Mouse (Mus musculus) liver, embryonic 13.5 days (tissue): ENCODE results near the gene Cxxc4. TPM values are rescaled to one million over a fixed set of nuclear protein-coding genes. Genes with fewer than 3 reads are reported as not detected.

Source experiments
- ATAC-seq: fragments of 200-750 bp; cut with Nextera tagmentation; 2 replicates; pipeline ENCODE4 v1.8.0; 2017; ENCODE audit warnings: low read depth, mild to moderate bottlenecking, moderate number of reproducible peaks, moderate library complexity
- DNase-seq: peaks from one replicate; pipeline ENCODE4 v3.0.0; 2022
- H3K27ac ChIP-seq: fragments of 300-500 bp; sonication (generic); 2 replicates; pipeline ENCODE4 v1.5.1; 2015; ENCODE audit warnings: moderate library complexity, mild to moderate bottlenecking, inconsistent platforms
- H3K27me3 ChIP-seq: fragments of 300-500 bp; sonication (generic); 2 replicates; pipeline ENCODE4 v1.6.1; 2015; ENCODE audit warnings: mild to moderate bottlenecking, inconsistent platforms
- H3K36me3 ChIP-seq: fragments of 300-500 bp; sonication (generic); 2 replicates; pipeline ENCODE4 v1.6.1; 2015; ENCODE audit warnings: mild to moderate bottlenecking, inconsistent platforms
- H3K4me1 ChIP-seq: fragments of 300-500 bp; sonication (generic); replicated peaks from 2 replicates; pipeline ENCODE4 v1.6.1; 2015; ENCODE audit warnings: inconsistent platforms
- H3K4me2 ChIP-seq: fragments of 300-500 bp; sonication (generic); 2 replicates; pipeline ENCODE4 v1.6.1; 2015; ENCODE audit warnings: inconsistent platforms, mild to moderate bottlenecking, moderate library complexity
- H3K4me3 ChIP-seq: fragments of 300-500 bp; sonication (generic); replicated peaks from 2 replicates; pipeline ENCODE4 v1.5.1; 2015; ENCODE audit warnings: mild to moderate bottlenecking, inconsistent platforms
- H3K9ac ChIP-seq: fragments of 300-500 bp; sonication (generic); 2 replicates; pipeline ENCODE4 v1.6.1; 2015; ENCODE audit warnings: mild to moderate bottlenecking, inconsistent platforms
- H3K9me3 ChIP-seq: fragments of 300-500 bp; sonication (generic); replicated peaks from 2 replicates; pipeline ENCODE4 v1.6.1; 2016; ENCODE audit warnings: inconsistent platforms
- WGBS: fragments of 180-500 bp; shearing (Covaris S2); methylation state at CpG from one replicate; pipeline ENCODE4 v1.1.7; 2015; ENCODE audit not compliant: insufficient replicate concordance; 5-methylcytosine and 5-hydroxymethylcytosine counted together
- microRNA counts: library from miRNA; unstranded; fragments of <30 nt; microRNA quantifications from one replicate; lab custom pipeline; 2016
- microRNA-seq: library from miRNA; unstranded; fragments of <30 nt; microRNA quantifications from one replicate; pipeline ENCODE4, GENCODE M21; 2016
- polyA plus RNA-seq: library from polyadenylated mRNA; unstranded; fragments of >200 nt; fragmentation: Nextera tagmentation; extraction: Ambion mirVana; gene quantifications from 2 replicates; pipeline ENCODE4 v1.2.1, GENCODE M21; 2015

The Cxxc4 gene
- polyA plus RNA-seq, 1 experiment from 2014 or later = 0.33 TPM

DNA sequence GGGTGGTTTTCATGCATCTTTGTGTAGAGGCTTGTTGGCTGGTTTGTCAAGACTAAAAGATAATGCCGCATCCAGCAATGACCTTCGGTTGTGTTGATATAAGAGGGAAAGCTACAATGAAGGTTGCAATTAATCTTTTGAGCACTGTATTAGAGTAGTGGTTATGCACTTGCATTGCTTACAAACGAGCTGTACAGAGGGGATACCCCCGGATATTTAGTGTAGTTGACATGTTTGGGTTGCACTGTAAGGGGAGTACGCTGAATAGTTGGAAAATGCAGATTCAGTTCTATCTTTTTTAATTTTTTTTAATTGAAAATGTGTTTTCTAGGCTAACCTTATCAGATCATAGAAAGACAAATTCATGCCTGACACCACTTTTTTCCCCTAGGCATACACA lies 22.4 kb downstream of the Cxxc4 start:
- Histone ChIP-seq H3K27ac (no peak overlapping the region), H3K4me2 (no peak overlapping the region), H3K36me3 (no peaks in the 10 kb centered on the region), H3K27me3 (no peaks in the 10 kb centered on the region), H3K9me3 (no peaks in the 10 kb centered on the region), H3K4me3 (no peak overlapping the region), H3K9ac (no peak overlapping the region), H3K4me1 (no peaks in the 10 kb centered on the region)
- ATAC-seq (no peak), DNase-seq (no peak)
- 60% methylated on average over 5 of the region's 5 CpGs for WGBS

DNA sequence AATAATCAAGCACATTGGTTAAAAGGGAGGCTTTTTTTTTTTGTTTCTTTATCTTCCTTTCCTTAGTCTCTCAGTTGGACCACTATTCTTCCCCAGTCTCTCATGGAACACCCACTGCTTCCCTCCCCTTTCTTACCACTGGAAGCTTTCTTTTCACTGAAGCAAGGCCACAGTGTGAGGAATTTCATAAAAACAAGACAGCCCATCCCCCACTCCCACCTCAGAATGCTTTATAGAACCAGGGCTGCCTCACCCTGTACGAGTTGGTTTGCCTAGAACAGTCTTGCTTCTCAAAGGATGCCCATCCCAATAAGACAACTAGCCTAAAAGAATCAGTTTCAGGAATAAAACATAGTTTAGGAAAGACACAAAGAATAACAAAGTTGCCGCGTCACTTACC lies 23.0 kb downstream of the Cxxc4 start:
- ATAC-seq = no peak
- WGBS = 67% methylated on average over 3 of the region's 3 CpGs

DNA sequence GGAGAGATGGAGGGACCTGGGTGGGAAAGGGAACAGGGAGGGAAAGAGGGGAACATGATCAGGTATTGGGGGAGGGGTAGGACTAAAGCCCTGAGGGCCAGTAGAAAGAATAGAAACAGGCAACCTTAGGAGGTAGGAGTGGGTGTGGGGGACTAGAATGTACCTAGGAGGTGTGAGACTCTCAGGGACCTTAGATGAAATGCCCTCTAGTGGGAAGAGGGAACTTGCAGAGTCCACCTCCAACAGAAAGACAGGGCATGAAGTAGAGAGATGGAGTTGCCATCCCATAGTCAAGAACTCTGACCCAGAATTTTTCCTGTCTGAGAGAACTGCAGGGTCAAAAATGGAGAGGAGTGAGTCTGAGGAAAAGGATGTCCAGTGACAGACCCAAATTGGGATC lies 43.4 kb downstream of the Cxxc4 start:
- no peaks in the 10 kb centered on the region for H3K27me3 ChIP-seq
- H3K9ac ChIP-seq = no peak overlapping the region
- H3K4me2 ChIP-seq = no peak overlapping the region
- no peak overlapping the region for H3K27ac ChIP-seq
- DNase-seq = no peak
- no peaks in the 10 kb centered on the region for H3K9me3 ChIP-seq
- ATAC-seq = no peak
- H3K36me3 ChIP-seq = no peaks in the 10 kb centered on the region
- no peaks in the 10 kb centered on the region for H3K4me1 ChIP-seq
- no peak overlapping the region for H3K4me3 ChIP-seq

More for the DNA sequence above, 23.0 kb downstream of the Cxxc4 start:
- no peaks in the 10 kb centered on the region for H3K36me3 ChIP-seq
- no peaks in the 10 kb centered on the region for H3K27me3 ChIP-seq
- H3K4me1 ChIP-seq = no peaks in the 10 kb centered on the region
- H3K27ac ChIP-seq = no peak overlapping the region
- H3K4me2 ChIP-seq = no peak overlapping the region
- no peak overlapping the region for H3K9ac ChIP-seq
- no peak for DNase-seq
- H3K9me3 ChIP-seq = no peaks in the 10 kb centered on the region
- H3K4me3 ChIP-seq = no peak overlapping the region

DNA sequence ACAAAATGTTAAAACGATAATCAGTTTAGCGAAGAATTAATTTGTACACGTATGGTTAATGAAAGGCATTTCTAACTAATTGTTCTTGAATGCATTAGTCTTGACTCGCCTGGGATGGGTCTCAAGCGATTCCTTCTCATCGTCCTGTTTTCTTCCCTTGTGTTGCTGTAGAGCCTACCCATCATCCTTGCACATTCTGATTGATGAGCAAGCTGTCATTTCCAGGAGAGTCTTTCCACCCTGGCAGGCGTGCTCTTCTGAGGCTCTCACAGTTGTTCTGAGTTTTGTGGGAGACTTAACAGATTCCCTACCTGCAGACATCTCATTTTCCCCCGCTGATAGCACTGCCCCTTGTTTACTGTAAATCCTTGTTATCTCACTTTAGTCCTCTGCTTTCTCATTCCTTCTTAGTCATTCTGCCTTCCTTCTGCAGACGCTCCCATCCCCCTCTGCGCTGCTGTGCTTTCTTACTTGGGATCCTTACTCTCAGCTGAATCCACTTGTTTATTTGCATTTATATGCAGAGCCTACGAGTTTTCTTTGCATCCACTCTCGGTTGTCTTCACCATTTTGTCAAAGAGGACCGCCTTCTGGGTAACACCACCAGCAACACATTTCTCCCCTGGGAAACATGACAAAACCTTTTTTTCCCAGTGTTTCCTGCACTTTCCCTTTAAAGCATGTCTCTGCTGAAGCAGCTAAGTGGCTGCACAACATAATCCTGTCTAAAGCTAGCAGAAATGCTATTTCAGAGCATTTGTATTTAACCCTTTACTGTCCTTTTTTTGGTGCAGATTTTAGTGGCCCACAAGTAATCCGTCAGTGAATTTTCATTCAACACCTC lies 45.5 kb downstream of the Cxxc4 start:
- Histone ChIP-seq H3K4me3 (no peak overlapping the region), H3K4me2 (no peak overlapping the region), H3K9ac (no peak overlapping the region), H3K4me1 (no peaks in the 10 kb centered on the region), H3K27me3 (no peaks in the 10 kb centered on the region), H3K36me3 (no peaks in the 10 kb centered on the region), H3K9me3 (no peaks in the 10 kb centered on the region), H3K27ac (no peak overlapping the region)
- 35% methylated on average over 14 of the region's 14 CpGs for WGBS
- DNase-seq (no peak), ATAC-seq (no peak)

DNA sequence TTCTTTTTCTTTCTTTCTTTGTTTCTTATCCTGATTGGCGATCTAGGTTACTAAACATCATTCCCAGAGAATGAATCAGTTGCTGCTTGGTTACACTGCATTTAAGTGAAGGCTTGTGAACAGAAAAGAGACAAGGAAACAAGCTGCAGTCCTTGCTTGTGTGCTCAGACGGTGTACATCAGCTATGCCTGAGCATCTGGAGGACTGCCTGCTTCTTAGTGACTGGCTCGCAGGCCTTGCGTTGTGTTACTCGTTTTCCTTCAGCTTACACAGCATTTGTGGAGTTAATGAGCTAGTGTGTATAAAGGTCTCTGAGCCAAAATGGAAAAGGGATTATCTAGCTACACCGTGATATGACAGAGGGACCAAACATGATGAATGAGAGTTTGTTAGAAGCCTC lies 58.9 kb downstream of the Cxxc4 start:
- Histone ChIP-seq H3K27ac (no peak overlapping the region), H3K9ac (no peak overlapping the region), H3K9me3 (no peaks in the 10 kb centered on the region), H3K36me3 (no peaks in the 10 kb centered on the region), H3K4me1 (no peaks in the 10 kb centered on the region), H3K27me3 (no peaks in the 10 kb centered on the region), H3K4me2 (no peak overlapping the region), H3K4me3 (no peak overlapping the region)
- WGBS = 67% methylated on average over 6 of the region's 6 CpGs
- DNase-seq (no peak), ATAC-seq (no peak)

DNA sequence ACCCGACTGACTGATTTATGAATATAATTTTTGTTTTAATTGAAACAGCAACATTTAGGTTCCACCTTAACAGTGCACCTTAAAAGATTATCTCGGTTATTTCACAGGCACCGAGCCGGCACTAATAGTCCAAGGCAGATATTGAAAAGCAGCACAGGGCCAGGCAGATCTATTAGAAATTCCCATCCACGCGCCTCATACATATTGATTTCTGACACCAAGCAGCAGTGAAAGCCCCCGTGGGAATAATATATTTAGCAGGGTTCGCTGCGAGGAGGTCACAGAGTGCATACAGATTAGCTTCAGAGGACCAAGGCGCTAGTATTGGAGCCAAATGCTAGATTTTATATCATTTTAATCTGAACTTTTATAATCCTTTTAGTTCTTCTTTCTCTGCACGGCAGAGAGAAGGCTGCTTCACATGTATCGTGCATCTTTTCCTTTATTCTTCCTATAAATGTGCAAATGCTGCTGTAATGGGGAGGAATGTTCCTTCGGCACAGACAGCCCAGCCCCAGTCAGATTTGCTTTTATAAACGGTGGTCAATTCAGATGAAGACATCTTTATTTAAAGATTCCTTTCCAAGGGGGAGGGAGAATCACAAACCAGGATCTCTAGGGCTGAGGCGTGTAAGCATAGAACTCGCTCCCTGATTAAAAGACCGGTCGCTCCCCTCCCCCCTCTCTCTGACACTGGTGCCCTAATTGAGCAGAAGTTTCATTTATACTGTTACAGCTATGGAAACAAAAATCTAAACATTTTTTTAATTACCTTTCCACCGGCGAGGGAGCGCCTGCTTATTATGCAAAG lies 66.6 kb downstream of the Cxxc4 start:
- Histone ChIP-seq H3K27me3 (no peaks in the 10 kb centered on the region), H3K4me3 (no peak overlapping the region), H3K4me2 (no peak overlapping the region), H3K27ac (no peak overlapping the region), H3K36me3 (no peaks in the 10 kb centered on the region), H3K4me1 (no peaks in the 10 kb centered on the region), H3K9ac (no peak overlapping the region), H3K9me3 (no peaks in the 10 kb centered on the region)
- ATAC-seq (no peak), DNase-seq (no peak)
- WGBS = 49% methylated on average over 21 of the region's 21 CpGs

DNA sequence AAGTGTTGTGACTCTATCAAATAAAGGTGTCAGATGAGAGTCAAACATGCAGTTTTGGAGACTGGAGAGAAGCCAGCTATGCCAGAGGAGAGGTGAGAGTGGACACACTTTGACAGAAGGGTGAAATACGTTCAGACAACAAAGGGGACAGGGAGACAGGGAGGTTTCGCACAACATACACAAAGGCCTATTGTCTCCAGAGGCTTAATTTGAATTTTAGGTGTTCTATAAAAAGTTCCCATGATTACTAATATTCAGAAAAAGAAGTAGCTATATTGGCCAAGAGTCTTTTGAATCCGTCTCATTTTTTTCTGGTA lies 67.2 kb downstream of the Cxxc4 start:
- Histone ChIP-seq H3K36me3 (no peaks in the 10 kb centered on the region), H3K27me3 (no peaks in the 10 kb centered on the region), H3K4me3 (no peak overlapping the region), H3K27ac (no peak overlapping the region), H3K4me1 (no peaks in the 10 kb centered on the region), H3K9ac (no peak overlapping the region), H3K4me2 (no peak overlapping the region), H3K9me3 (no peaks in the 10 kb centered on the region)
- DNase-seq (no peak), ATAC-seq (no peak)
- 56% methylated on average over 3 of the region's 3 CpGs for WGBS

DNA sequence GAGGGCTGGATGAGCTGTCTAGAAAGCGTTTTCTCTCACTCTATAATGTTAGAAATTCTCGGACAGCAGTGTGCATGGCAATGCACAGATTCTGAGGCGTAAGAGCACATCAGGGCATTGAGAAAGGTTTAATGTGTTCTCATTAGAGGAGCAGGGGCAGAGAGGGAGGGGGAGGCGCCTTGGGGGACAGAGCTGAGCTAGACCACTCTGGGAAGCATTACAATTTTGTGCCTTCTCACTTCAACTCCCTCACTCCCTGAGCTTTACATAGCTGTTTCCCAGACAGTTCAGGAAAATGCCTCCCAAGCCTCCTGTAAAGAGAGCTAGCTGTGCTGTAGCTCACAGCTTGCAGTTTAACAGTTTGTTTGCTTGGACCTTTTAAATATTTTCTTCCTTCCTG lies 70.2 kb downstream of the Cxxc4 start:
- no peak for ATAC-seq
- no peaks in the 10 kb centered on the region for H3K9me3 ChIP-seq

DNA sequence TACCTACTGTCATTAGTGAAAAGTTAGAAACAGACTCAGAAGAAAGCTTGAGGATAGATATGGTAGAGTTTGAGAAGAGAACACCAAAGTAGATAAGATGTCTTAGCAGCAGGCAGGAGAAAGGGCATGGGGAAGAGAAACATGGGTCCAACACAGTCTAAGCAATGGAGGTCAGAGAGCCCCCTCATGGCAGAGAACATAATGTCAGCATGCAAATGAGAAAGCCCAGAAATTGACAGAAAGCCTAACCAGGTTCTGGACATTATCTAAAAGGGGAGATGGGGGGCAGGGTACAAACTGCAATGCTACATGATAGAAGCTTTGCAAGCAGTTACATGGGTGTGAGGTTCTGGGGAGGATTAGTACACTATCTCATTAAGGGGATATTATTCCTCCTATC lies 71.5 kb downstream of the Cxxc4 start:
- ATAC-seq (no peak), DNase-seq (no peak)
- H3K9me3 ChIP-seq = no peaks in the 10 kb centered on the region
- no peaks in the 10 kb centered on the region for H3K27me3 ChIP-seq
- no peak overlapping the region for H3K9ac ChIP-seq
- no peak overlapping the region for H3K4me3 ChIP-seq
- no peak overlapping the region for H3K27ac ChIP-seq
- H3K36me3 ChIP-seq = no peaks in the 10 kb centered on the region
- no peak overlapping the region for H3K4me2 ChIP-seq
- H3K4me1 ChIP-seq = no peaks in the 10 kb centered on the region

More for the DNA sequence above, 70.2 kb downstream of the Cxxc4 start:
- DNase-seq = no peak
- no peaks in the 10 kb centered on the region for H3K27me3 ChIP-seq
- no peak overlapping the region for H3K4me3 ChIP-seq
- WGBS = 47% methylated on average over 4 of the region's 4 CpGs
- no peak overlapping the region for H3K4me2 ChIP-seq
- H3K36me3 ChIP-seq = no peaks in the 10 kb centered on the region
- no peak overlapping the region for H3K9ac ChIP-seq
- no peak overlapping the region for H3K27ac ChIP-seq
- no peaks in the 10 kb centered on the region for H3K4me1 ChIP-seq

MicroRNAs encoded within 50 kb of the gene (microRNA counts, 519-probe panel; counts per million panel counts)
- microRNA mmu-miR-1895 (lab: Ali Mortazavi, UCI) = 114 counts per million

Small RNAs within 50 kb of the gene (microRNA-seq; reads per million reads assigned to microRNA genes)
- not detected for gene Mir1895
